Mouse (Mus musculus): Measurements from ENCODE around the gene Kif26b.

- TF ChIP-seq CTCF (IDR thresholded peaks at IDR 0.05; ENCODE audit: borderline replicate concordance, insufficient read depth, low read depth, low read length) (no peak), POLR2A (IDR thresholded peaks at IDR 0.05; ENCODE audit: borderline replicate concordance, insufficient read depth, low read length) (no peak)
Measured at GRCm38 (mm10) chr1:178542415-178542814, 13.5 kb downstream of the Kif26b start.

Measured in cerebellum, adult 2 months (tissue).